Mouse (Mus musculus) ES-E14 (cell line): ENCODE measurements around the gene Grasp. TPM values are rescaled to one million over a fixed set of nuclear protein-coding genes. Genes with fewer than 3 reads are reported as not detected.

ENCODE experiments used
- DNase-seq: peaks from one replicate; pipeline ENCODE4 v3.0.0-alpha.2; 2013; ENCODE audit warnings: low read depth, low spot score
- H3K27ac ChIP-seq: 2 replicates; pipeline ENCODE4 v1.5.1; 2012; ENCODE audit warnings: low read depth, mild to moderate bottlenecking, low read length, moderate library complexity, mixed read lengths; ENCODE audit not compliant: poor library complexity, insufficient read depth, severe bottlenecking
- H3K36me3 ChIP-seq: 2 replicates; pipeline ENCODE4 v1.6.1; 2012; ENCODE audit warnings: mild to moderate bottlenecking, low read length, moderate library complexity, mixed read lengths; ENCODE audit not compliant: control insufficient read depth, poor library complexity, insufficient read depth, severe bottlenecking
- H3K4me1 ChIP-seq, 2 experiments: fragments of 150-350 bp in 1 of 2; sonication (generic) in 1 of 2; 2 replicates each; pipeline ENCODE4 v1.6.1; 2012; ENCODE audit warnings: low read length in 2 of 2, mild to moderate bottlenecking in 1 of 2, mixed read lengths in 1 of 2; ENCODE audit not compliant: control insufficient read depth in 2 of 2, insufficient read depth in 2 of 2, poor library complexity in 1 of 2
- H3K4me3 ChIP-seq, 2 experiments: fragments of 150-350 bp in 1 of 2; sonication (generic) in 1 of 2; 2 replicates each; pipeline ENCODE4 v1.5.1; 2012; ENCODE audit warnings: low read length in 2 of 2, low read depth in 1 of 2, mild to moderate bottlenecking in 1 of 2, mixed read lengths in 1 of 2; ENCODE audit not compliant: insufficient read depth in 1 of 2, poor library complexity in 1 of 2, severe bottlenecking in 1 of 2
- H3K9ac ChIP-seq: 2 replicates; pipeline ENCODE4 v1.6.1; 2012; ENCODE audit warnings: low read depth, mild to moderate bottlenecking, low read length, mixed read lengths; ENCODE audit not compliant: poor library complexity, insufficient read depth, severe bottlenecking
- H3K9me3 ChIP-seq: fragments of 150-350 bp; sonication (generic); 2 replicates; pipeline ENCODE4 v1.6.1; 2012; ENCODE audit warnings: low read depth, mild to moderate bottlenecking, low read length; ENCODE audit not compliant: control insufficient read depth, insufficient read depth
- CHD2 ChIP-seq: IDR thresholded peaks from 2 replicates; pipeline ENCODE4 v1.6.1; 2014; ENCODE audit warnings: mild to moderate bottlenecking, low read depth, low read length, inconsistent platforms
- HCFC1 ChIP-seq: IDR thresholded peaks from 2 replicates; pipeline ENCODE4 v1.6.1; 2012; ENCODE audit warnings: low read length, inconsistent platforms, borderline replicate concordance; ENCODE audit not compliant: insufficient read depth
- MAFK ChIP-seq: IDR thresholded peaks from 2 replicates; pipeline ENCODE4 v1.6.1; 2014; ENCODE audit warnings: mild to moderate bottlenecking, low read depth, low read length, inconsistent platforms; ENCODE audit not compliant: insufficient read depth
- ZC3H11A ChIP-seq: IDR thresholded peaks from 2 replicates; pipeline ENCODE4 v1.6.1; 2012; ENCODE audit warnings: low read depth, mild to moderate bottlenecking, inconsistent platforms, low read length, borderline replicate concordance
- ZNF384 ChIP-seq: IDR thresholded peaks from 2 replicates; pipeline ENCODE4 v1.6.1; 2012; ENCODE audit warnings: low read depth, low read length, inconsistent platforms
- in situ Hi-C, 2 experiments: fragments of 600-800 bp; cut with MboI; formaldehyde crosslinking; loops; one replicate each; pipeline ENCODE4 v1.15.1; 2025; ENCODE audit warnings: low sequenced_read_pairs in 2 of 2, inconsistent platforms in 1 of 2; ENCODE audit not compliant: unreplicated experiment in 2 of 2
- total RNA-seq: library from RNA; depleted of rRNA; stranded (reverse); fragments of 300-350 nt; gene quantifications from 2 replicates; pipeline ENCODE4 v1.2.3, GENCODE M21; 2012; rRNA removed

The Grasp gene
- total RNA-seq, 1 experiment, result 12.9 TPM

- no peak for DNase-seq
- no peak overlapping the region for H3K9ac ChIP-seq
- TF ChIP-seq ZC3H11A, result no peak
- TF ChIP-seq ZNF384, result no peak
- no peak for TF ChIP-seq CHD2
- TF ChIP-seq MAFK, result no peak
- no peak for TF ChIP-seq HCFC1
- H3K9me3 ChIP-seq, result no peaks in the 10 kb centered on the region
- in situ Hi-C loops, result no loop called here
- H3K27ac ChIP-seq, result peak overlapping the region; percentile 20; the same call in 1 of the 2 replicates
- peaks cover 15 to 33% of the 10 kb centered on the region in 2 experiments; a peak in 3 of 4 replicates for H3K4me1 ChIP-seq
- no peak overlapping the region for H3K4me3 ChIP-seq
- H3K36me3 ChIP-seq, result no peaks in the 10 kb centered on the region
Measured at GRCm38 (mm10) chr15:101279430-101279999, 55.5 kb downstream of the Grasp start.

Other genes starting within 250 kb of the Grasp start
- gene Gm47841, start 176.8 kb upstream of the Grasp start, total RNA-seq, result not detected in 2 replicates
- gene Fignl2, start 145.6 kb upstream of the Grasp start, total RNA-seq, result 7.1 and 8.6 TPM in 2 replicates
- not detected in 2 replicates for gene Ankrd33, start 108.4 kb upstream of the Grasp start, total RNA-seq
- gene Acvrl1, start 95.7 kb upstream of the Grasp start, total RNA-seq, result 2.5 and 3.3 TPM in 2 replicates
- 26.4 and 43.4 TPM in 2 replicates for gene Acvr1b, start 50.1 kb upstream of the Grasp start, total RNA-seq
- gene Nr4a1, start 30.1 kb downstream of the Grasp start, total RNA-seq, result 8.5 and 12.1 TPM in 2 replicates
- gene Atg101, start 60.1 kb downstream of the Grasp start, total RNA-seq, result 116 and 119 TPM in 2 replicates
- 0.22 and 0.32 TPM in 2 replicates for gene 6030408B16Rik, start 69.0 kb downstream of the Grasp start, total RNA-seq
- 0.18 TPM in 1 of 2 replicates, not detected in the other for gene Krt80, start 146.0 kb downstream of the Grasp start, total RNA-seq
- gene Krt7, start 186.9 kb downstream of the Grasp start, total RNA-seq, result 10.0 and 14.1 TPM in 2 replicates
- gene Krt87, start 214.6 kb downstream of the Grasp start, total RNA-seq, result not detected in 2 replicates
- not detected in 2 replicates for gene Krt88, start 223.6 kb downstream of the Grasp start, total RNA-seq
- gene Krt81, start 239.6 kb downstream of the Grasp start, total RNA-seq, result not detected in 2 replicates
- not detected in 2 replicates for gene Krt86, start 249.3 kb downstream of the Grasp start, total RNA-seq